Mouse (Mus musculus): ENCODE measurements around the gene Ddx24. TPM values are rescaled to one million over a fixed set of nuclear protein-coding genes. Genes with fewer than 3 reads are reported as not detected.

Ddx24 gene
- polyA plus RNA-seq, 1 experiment = 83.6 TPM

DNA sequence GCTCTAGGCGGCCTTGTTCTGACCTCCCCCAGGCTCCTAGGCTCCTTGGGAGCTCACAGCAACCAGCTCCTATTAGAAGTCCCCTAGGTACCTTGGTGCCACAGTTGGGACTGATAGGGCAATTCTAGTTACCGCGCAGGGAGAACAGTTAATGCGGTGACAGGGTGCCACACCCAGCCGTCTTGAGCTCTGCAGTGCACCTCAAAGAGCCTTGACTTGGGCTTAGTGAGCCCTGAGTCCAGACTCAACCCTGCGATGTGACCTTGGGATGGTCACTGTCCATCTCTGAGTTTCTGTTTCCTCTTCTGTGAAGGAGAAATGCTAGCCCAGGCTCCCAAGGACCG is 57.3 kb downstream of the Ddx24 start:
- no peaks in the 10 kb centered on the region for H3K36me3 ChIP-seq (ENCODE audit: control insufficient read depth, insufficient read depth, low read length, poor library complexity, severe bottlenecking)
- no peak overlapping the region for H3K27ac ChIP-seq (ENCODE audit: insufficient read depth, low read length)
- no peak overlapping the region for H3K4me3 ChIP-seq (ENCODE audit: low read depth, low read length)
- no peaks in the 10 kb centered on the region for H3K9me3 ChIP-seq (replicated peaks; ENCODE audit: control insufficient read depth, insufficient read depth, low read length, poor library complexity, severe bottlenecking)
- no peaks in the 10 kb centered on the region for H3K4me1 ChIP-seq (ENCODE audit: control insufficient read depth, insufficient read depth, low read length)
- TF ChIP-seq POLR2A (IDR thresholded peaks at IDR 0.05; ENCODE audit: insufficient read depth, low read length) = no peak
- no peak for TF ChIP-seq CTCF (IDR thresholded peaks at IDR 0.05; ENCODE audit: low read depth, low read length)
- no peaks in the 10 kb centered on the region for H3K27me3 ChIP-seq (ENCODE audit: control insufficient read depth, insufficient read depth, low read length, poor library complexity, severe bottlenecking)
- H3K9ac ChIP-seq (ENCODE audit: low read depth, poor library complexity, severe bottlenecking) = no peak overlapping the region

- TF ChIP-seq EP300 (IDR thresholded peaks at IDR 0.05; ENCODE audit: insufficient read depth, low read depth, low read length) (no peak), CTCF (IDR thresholded peaks at IDR 0.05; ENCODE audit: low read depth, low read length) (peak; percentile 63)
- H3K9me3 ChIP-seq (replicated peaks; ENCODE audit: control insufficient read depth, insufficient read depth, low read length, poor library complexity, severe bottlenecking) = no peaks in the 10 kb centered on the region
- H3K27ac ChIP-seq (ENCODE audit: insufficient read depth, low read length) = no peak overlapping the region
- H3K4me3 ChIP-seq (ENCODE audit: low read depth, low read length) = peak overlapping the region; percentile 21; the same call in 1 of the 2 replicates
- H3K9ac ChIP-seq (ENCODE audit: low read depth, poor library complexity, severe bottlenecking) = no peak overlapping the region
- no peaks in the 10 kb centered on the region for H3K4me1 ChIP-seq (ENCODE audit: control insufficient read depth, insufficient read depth, low read length)
- H3K36me3 ChIP-seq (ENCODE audit: control insufficient read depth, insufficient read depth, low read length, poor library complexity, severe bottlenecking) = no peaks in the 10 kb centered on the region
- H3K27me3 ChIP-seq (ENCODE audit: control insufficient read depth, insufficient read depth, low read length, poor library complexity, severe bottlenecking) = no peaks in the 10 kb centered on the region
Measured at GRCm38 (mm10) chr12:103367620-103368325, 57.9 kb downstream of the Ddx24 start.

DNA sequence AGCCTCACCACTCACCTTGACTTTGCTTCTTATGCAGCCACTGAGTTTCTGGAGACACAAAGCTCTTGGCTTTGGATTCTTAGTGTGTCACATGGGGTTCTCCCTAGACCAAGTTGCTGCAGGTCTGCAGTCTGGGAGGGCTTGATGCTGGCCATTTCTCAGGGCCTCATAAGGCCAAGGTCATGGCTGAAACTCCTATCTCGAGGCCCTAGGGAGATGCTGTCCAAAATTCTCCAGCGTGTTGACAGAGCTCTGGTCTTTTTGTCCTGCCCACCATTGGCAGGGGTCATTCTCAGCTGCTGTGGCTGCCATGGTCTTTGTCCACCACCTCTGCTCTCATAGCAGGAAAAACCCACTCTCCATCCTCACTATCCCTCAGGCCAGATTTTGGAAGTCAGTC is 58.5 kb downstream of the Ddx24 start:
- Histone ChIP-seq H3K27me3 (ENCODE audit: control insufficient read depth, insufficient read depth, low read length, poor library complexity, severe bottlenecking) (no peaks in the 10 kb centered on the region), H3K9me3 (replicated peaks; ENCODE audit: control insufficient read depth, insufficient read depth, low read length, poor library complexity, severe bottlenecking) (no peaks in the 10 kb centered on the region), H3K4me3 (ENCODE audit: low read depth, low read length) (no peak overlapping the region), H3K36me3 (ENCODE audit: control insufficient read depth, insufficient read depth, low read length, poor library complexity, severe bottlenecking) (no peaks in the 10 kb centered on the region), H3K4me1 (ENCODE audit: control insufficient read depth, insufficient read depth, low read length) (no peaks in the 10 kb centered on the region), H3K9ac (ENCODE audit: low read depth, poor library complexity, severe bottlenecking) (no peak overlapping the region), H3K27ac (ENCODE audit: insufficient read depth, low read length) (no peak overlapping the region)
- no peak for TF ChIP-seq CTCF (IDR thresholded peaks at IDR 0.05; ENCODE audit: low read depth, low read length)
- no peak for TF ChIP-seq EP300 (IDR thresholded peaks at IDR 0.05; ENCODE audit: insufficient read depth, low read depth, low read length)
- TF ChIP-seq POLR2A (IDR thresholded peaks at IDR 0.05; ENCODE audit: insufficient read depth, low read length) = no peak

- no peaks in the 10 kb centered on the region for H3K4me1 ChIP-seq (ENCODE audit: control insufficient read depth, insufficient read depth, low read length)
- H3K36me3 ChIP-seq (ENCODE audit: control insufficient read depth, insufficient read depth, low read length, poor library complexity, severe bottlenecking) = no peaks in the 10 kb centered on the region
- no peak overlapping the region for H3K4me3 ChIP-seq (ENCODE audit: low read depth, low read length)
- no peaks in the 10 kb centered on the region for H3K9me3 ChIP-seq (replicated peaks; ENCODE audit: control insufficient read depth, insufficient read depth, low read length, poor library complexity, severe bottlenecking)
- H3K27me3 ChIP-seq (ENCODE audit: control insufficient read depth, insufficient read depth, low read length, poor library complexity, severe bottlenecking) = no peaks in the 10 kb centered on the region
- H3K27ac ChIP-seq (ENCODE audit: insufficient read depth, low read length) = no peak overlapping the region
- no peak overlapping the region for H3K9ac ChIP-seq (ENCODE audit: low read depth, poor library complexity, severe bottlenecking)
- no peak for TF ChIP-seq CTCF (IDR thresholded peaks at IDR 0.05; ENCODE audit: low read depth, low read length)
- no peak for TF ChIP-seq POLR2A (IDR thresholded peaks at IDR 0.05; ENCODE audit: insufficient read depth, low read length)
- TF ChIP-seq EP300 (IDR thresholded peaks at IDR 0.05; ENCODE audit: insufficient read depth, low read depth, low read length) = no peak
Measured at GRCm38 (mm10) chr12:103362336-103362735, 63.3 kb downstream of the Ddx24 start.

DNA sequence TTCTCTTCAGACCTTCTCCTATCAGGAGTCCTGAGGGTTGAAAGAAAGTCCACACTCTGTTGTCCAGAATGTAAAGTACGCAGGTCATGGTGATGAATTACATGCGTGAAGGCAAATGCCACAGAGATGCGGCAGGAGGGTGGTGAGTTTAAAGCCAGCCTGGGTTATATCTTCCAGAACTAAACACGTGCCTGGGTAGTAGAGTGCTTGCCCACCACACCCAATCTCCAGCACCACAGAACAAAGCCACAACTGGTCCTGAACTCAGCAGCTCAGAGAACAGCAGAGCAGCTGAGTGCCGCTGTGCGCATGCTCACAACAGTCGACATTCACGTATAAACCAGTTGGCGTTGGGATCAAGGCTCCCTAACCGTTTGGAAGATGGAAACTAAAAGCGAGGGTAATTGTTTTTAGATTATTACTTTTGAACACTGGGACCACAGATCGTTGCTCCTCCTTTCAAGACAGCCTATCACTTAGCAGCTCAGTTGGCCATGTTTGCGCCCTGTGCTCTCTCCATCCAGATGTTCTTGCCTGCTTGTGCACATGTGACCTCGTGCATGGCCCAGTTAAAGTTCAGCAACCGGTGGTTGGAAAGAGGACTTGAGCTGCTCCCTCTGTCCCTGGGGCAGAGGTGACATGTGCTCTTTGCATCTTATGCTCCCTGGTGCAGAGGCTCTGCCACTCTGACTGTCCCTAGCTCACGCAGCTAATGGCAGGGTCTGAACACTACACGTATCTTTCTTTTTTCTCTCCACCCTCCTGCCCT is 63.9 kb downstream of the Ddx24 start:
- Histone ChIP-seq H3K27ac (ENCODE audit: insufficient read depth, low read length) (no peak overlapping the region), H3K4me1 (ENCODE audit: control insufficient read depth, insufficient read depth, low read length) (no peaks in the 10 kb centered on the region), H3K27me3 (ENCODE audit: control insufficient read depth, insufficient read depth, low read length, poor library complexity, severe bottlenecking) (no peaks in the 10 kb centered on the region), H3K4me3 (ENCODE audit: low read depth, low read length) (no peak overlapping the region), H3K36me3 (ENCODE audit: control insufficient read depth, insufficient read depth, low read length, poor library complexity, severe bottlenecking) (no peaks in the 10 kb centered on the region), H3K9ac (ENCODE audit: low read depth, poor library complexity, severe bottlenecking) (no peak overlapping the region), H3K9me3 (replicated peaks; ENCODE audit: control insufficient read depth, insufficient read depth, low read length, poor library complexity, severe bottlenecking) (no peaks in the 10 kb centered on the region)
- TF ChIP-seq EP300 (IDR thresholded peaks at IDR 0.05; ENCODE audit: insufficient read depth, low read depth, low read length) (no peak), POLR2A (IDR thresholded peaks at IDR 0.05; ENCODE audit: insufficient read depth, low read length) (no peak), CTCF (IDR thresholded peaks at IDR 0.05; ENCODE audit: low read depth, low read length) (no peak)

- Histone ChIP-seq H3K9ac (ENCODE audit: low read depth, poor library complexity, severe bottlenecking) (no peak overlapping the region), H3K4me1 (ENCODE audit: control insufficient read depth, insufficient read depth, low read length) (no peaks in the 10 kb centered on the region)
Measured at GRCm38 (mm10) chr12:103360812-103361211, 64.8 kb downstream of the Ddx24 start.

More at GRCm38 (mm10) chr12:103360812-103361211, 64.8 kb downstream of the Ddx24 start:
- Histone ChIP-seq H3K36me3 (ENCODE audit: control insufficient read depth, insufficient read depth, low read length, poor library complexity, severe bottlenecking) (no peaks in the 10 kb centered on the region), H3K9me3 (replicated peaks; ENCODE audit: control insufficient read depth, insufficient read depth, low read length, poor library complexity, severe bottlenecking) (no peaks in the 10 kb centered on the region), H3K4me3 (ENCODE audit: low read depth, low read length) (no peak overlapping the region), H3K27me3 (ENCODE audit: control insufficient read depth, insufficient read depth, low read length, poor library complexity, severe bottlenecking) (no peaks in the 10 kb centered on the region), H3K27ac (ENCODE audit: insufficient read depth, low read length) (no peak overlapping the region)
- TF ChIP-seq EP300 (IDR thresholded peaks at IDR 0.05; ENCODE audit: insufficient read depth, low read depth, low read length) (no peak), CTCF (IDR thresholded peaks at IDR 0.05; ENCODE audit: low read depth, low read length) (no peak), POLR2A (IDR thresholded peaks at IDR 0.05; ENCODE audit: insufficient read depth, low read length) (no peak)

All from ES-Bruce4 (cell line).